Mouse (Mus musculus): ENCODE measurements at regions not wholly inside any gene's neighbourhood (a gene's known extent, or its start where the extent isn't known, plus 50 kb on each side); places are given as distances from the start of the nearest gene placed in this dataset.

DNA sequence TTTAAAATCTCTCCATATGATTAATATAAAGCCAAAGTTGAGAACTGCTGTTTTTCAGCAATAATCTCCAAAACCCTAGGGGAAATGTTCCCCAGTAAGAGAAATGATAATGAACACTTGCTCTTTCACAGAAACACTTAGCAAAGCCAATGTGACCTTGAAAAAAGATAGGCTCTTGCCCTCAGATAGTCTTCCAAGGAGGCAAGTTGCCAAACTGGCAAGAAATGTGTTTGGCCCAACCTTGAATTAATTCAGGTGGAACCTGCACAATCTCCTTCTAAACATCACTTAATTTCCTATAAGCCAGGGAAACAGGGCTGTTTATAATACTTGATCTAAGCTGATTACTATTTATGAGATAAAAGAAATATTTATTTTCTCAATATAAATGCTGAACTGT, 244.0 kb upstream of the Gnaz start:
- DNase-seq, result peak in 1 of 2 experiments; percentile 4

- no peak for DNase-seq
Observed at GRCm38 (mm10) chr10:74749446-74749845, 217.5 kb upstream of the Gnaz start.

DNA sequence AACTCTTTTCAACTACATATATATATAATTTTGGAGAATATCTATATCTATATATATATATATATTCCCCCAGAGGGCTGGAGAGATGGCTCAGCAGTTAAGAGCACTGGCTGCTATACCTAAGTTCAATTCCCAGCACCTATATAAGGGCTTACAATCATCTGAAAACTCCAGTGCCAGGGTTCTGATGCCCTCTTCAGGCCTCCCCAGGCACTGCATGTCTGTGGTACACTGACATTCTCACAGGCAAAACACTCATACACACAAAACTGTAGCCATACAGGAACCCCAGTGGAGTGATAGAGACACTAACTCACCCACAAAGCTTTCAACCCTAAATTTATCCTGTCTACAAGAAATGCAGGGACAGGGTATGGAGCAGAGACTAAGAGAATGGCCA, 216.1 kb upstream of the Gnaz start:
- DNase-seq, result no peak

- DNase-seq, result no peak
Observed at GRCm38 (mm10) chr10:74760734-74761133, 206.2 kb upstream of the Gnaz start.

DNA sequence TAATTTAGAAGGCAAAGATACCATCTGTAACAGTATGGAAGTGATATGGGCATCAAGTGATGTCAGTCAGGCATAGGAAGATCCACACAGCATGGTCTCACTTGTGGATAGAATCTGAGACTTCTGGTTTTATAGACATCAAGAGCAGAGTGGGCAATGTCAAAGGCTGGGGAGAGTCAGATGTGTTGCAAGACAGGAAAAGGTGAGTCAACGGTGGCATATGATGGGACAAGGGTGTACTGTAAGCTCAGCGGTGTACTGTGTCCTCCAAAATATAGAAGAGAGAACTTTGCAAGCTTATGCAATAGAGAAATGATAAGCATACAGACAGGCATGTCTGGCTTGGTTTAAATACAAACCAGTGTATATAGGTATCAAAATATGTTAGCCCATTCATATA, 177.7 kb upstream of the Gnaz start:
- DNase-seq, result no peak

DNA sequence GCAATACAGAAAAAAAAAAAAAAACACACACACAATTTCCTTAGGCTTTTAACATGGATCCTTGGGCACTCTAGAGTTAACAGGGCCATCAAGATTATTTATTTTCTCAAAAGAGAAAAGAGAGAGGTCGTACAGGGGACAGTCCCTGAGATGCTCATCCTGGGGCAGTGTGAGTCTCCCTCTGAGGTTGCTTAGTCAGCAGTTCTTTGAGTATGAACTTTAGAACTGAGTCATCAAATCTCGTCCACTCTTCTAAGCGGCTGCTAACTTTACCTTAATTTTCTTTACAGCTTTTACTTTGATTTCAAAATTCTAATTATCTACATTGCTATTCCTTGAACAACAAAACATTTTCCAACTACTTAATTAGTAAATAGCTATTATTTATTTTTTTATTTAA, 177.0 kb upstream of the Gnaz start:
- DNase-seq, result no peak

DNA sequence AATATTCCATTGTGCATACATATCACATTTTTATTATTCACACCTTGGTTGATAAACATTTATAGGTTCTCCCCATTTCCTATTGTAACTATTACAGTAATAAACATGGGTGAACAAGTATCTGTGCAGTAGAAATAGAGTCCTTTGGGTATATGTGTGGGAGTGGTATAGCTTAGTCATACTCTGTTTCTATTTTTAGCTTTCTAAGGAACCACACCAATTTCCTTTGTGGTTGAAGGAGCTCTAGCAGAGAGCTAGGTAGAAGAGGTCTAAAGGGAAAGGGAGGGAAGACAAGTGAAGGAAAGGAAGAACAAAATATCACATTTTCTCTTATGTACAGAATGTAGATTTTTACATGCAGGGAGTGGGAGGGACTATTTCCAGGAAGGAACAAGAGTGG, 143.6 kb upstream of the Gnaz start:
- no peak for DNase-seq

DNA sequence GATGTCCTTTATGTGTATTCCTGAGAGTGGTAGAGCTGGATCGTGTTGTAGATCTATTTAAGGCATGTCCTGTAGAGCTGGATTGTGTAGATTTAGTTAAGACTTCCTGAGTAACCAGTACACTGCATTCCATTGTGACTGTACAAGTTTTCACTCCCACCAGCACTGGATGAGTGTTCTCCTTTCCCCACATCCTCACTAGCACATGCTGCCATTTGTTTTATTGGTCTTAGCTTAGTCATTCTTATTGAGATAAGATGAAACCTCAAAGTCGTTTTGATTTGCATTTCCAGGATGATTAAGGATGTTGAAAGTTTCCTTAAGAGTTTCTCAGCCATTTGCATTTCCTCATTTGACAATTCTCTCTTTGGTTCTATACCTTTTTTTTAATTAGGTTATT, 132.6 kb upstream of the Gnaz start:
- no peak for DNase-seq

GRCm38 (mm10) chr10:74848372-74848771, 118.6 kb upstream of the Gnaz start:
- DNase-seq, result peak; percentile 60 to 82

GRCm38 (mm10) chr10:74854991-74855664, 111.8 kb upstream of the Gnaz start:
- DNase-seq, result no peak

Measured in kidney, postnatal 25 days (tissue).